Mouse (Mus musculus): Measurements from ENCODE around the gene Slc25a54. TPM values are rescaled to one million over a fixed set of nuclear protein-coding genes. Genes with fewer than 3 reads are reported as not detected.

The Slc25a54 gene
- not detected in 2 replicates for polyA plus RNA-seq (2016; fragmentation: Nextera tagmentation; extraction: Ambion mirVana)

- Histone ChIP-seq H3K27ac (no peak within 1 kb of the TSS), H3K4me1 (no peaks in the 10 kb centered on the region), H3K9me3 (replicated peaks) (no peaks in the 10 kb centered on the region), H3K9ac (no peak within 1 kb of the TSS), H3K27me3 (replicated peaks) (no peaks in the 10 kb centered on the region), H3K36me3 (no peaks in the 10 kb centered on the region), H3K4me3 (no peak within 1 kb of the TSS), H3K4me2 (no peak within 1 kb of the TSS)
- ATAC-seq = no peak
- WGBS (ENCODE audit: insufficient replicate concordance) = 80% methylated on average over 17 of the region's 17 CpGs
Measured at GRCm38 (mm10) chr3:109080169-109080568, at the start of gene Slc25a54. Gene Slc25a54 (plus strand): TSS chr3:109080469.

GRCm38 (mm10) chr3:109030817-109031216, 49.5 kb upstream of the Slc25a54 start:
- WGBS (ENCODE audit: insufficient replicate concordance) = 54% methylated on average over 6 of the region's 6 CpGs

DNA sequence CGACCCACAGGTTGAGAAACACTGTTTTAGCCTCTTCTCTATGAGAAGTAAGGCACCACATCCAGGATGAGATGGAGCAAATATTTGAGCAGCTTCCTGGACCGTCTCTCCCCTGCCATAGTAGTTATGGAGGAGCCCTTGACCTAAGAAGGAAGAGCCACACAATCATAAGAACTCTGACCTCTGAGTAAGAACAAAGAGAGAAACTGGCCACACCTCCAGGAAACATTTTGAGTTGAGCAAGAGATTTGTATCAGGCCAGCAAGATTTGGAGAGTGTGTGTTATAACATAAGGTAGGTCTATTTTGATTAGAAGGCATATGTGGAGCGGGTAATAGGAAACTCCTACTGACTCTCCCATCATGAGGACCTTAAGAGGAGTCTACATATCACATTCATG, 48.6 kb upstream of the Slc25a54 start:
- Histone ChIP-seq H3K4me1 (peaks cover 9% of the 10 kb centered on the region; the same call in 1 of the 2 replicates), H3K27ac (no peak overlapping the region), H3K4me3 (no peak overlapping the region), H3K4me2 (no peak overlapping the region), H3K9me3 (replicated peaks) (peaks cover 7% of the 10 kb centered on the region; the same call in 1 of the 2 replicates), H3K9ac (no peak overlapping the region), H3K36me3 (no peaks in the 10 kb centered on the region), H3K27me3 (replicated peaks) (no peaks in the 10 kb centered on the region)
- 65% methylated on average over 3 of the region's 3 CpGs for WGBS (ENCODE audit: insufficient replicate concordance)
- ATAC-seq = no peak

More at GRCm38 (mm10) chr3:109030817-109031216, 49.5 kb upstream of the Slc25a54 start:
- no peaks in the 10 kb centered on the region for H3K36me3 ChIP-seq
- no peaks in the 10 kb centered on the region for H3K27me3 ChIP-seq (replicated peaks)
- peaks cover 16% of the 10 kb centered on the region; the same call in 1 of the 2 replicates for H3K4me1 ChIP-seq
- H3K9me3 ChIP-seq (replicated peaks) = peaks cover 7% of the 10 kb centered on the region; the same call in 1 of the 2 replicates
- no peak overlapping the region for H3K4me3 ChIP-seq
- H3K4me2 ChIP-seq = no peak overlapping the region
- H3K9ac ChIP-seq = no peak overlapping the region
- ATAC-seq = no peak
- no peak overlapping the region for H3K27ac ChIP-seq

GRCm38 (mm10) chr3:109032306-109032705, 48.0 kb upstream of the Slc25a54 start:
- Histone ChIP-seq H3K36me3 (no peaks in the 10 kb centered on the region), H3K4me2 (no peak overlapping the region), H3K27ac (no peak overlapping the region), H3K9ac (no peak overlapping the region), H3K4me3 (no peak overlapping the region), H3K4me1 (peaks cover 4% of the 10 kb centered on the region; the same call in 1 of the 2 replicates), H3K9me3 (replicated peaks) (peaks cover 7% of the 10 kb centered on the region; the same call in 1 of the 2 replicates), H3K27me3 (replicated peaks) (no peaks in the 10 kb centered on the region)
- WGBS (ENCODE audit: insufficient replicate concordance) = 55% methylated on average over 2 of the region's 2 CpGs
- ATAC-seq = no peak

- peaks cover 7% of the 10 kb centered on the region; the same call in 1 of the 2 replicates for H3K9me3 ChIP-seq (replicated peaks)
- no peak overlapping the region for H3K4me3 ChIP-seq
- no peaks in the 10 kb centered on the region for H3K4me1 ChIP-seq
- no peaks in the 10 kb centered on the region for H3K27me3 ChIP-seq (replicated peaks)
- H3K9ac ChIP-seq = no peak overlapping the region
- H3K4me2 ChIP-seq = no peak overlapping the region
- WGBS (ENCODE audit: insufficient replicate concordance) = 79% methylated on average over 1 of the region's 1 CpGs
- ATAC-seq = no peak
- H3K27ac ChIP-seq = no peak overlapping the region
- H3K36me3 ChIP-seq = no peaks in the 10 kb centered on the region
Measured at GRCm38 (mm10) chr3:109034411-109034810, 45.9 kb upstream of the Slc25a54 start.

- no peak for ATAC-seq
- 69% methylated on average over 4 of the region's 4 CpGs for WGBS (ENCODE audit: insufficient replicate concordance)
- Histone ChIP-seq H3K27ac (no peak overlapping the region), H3K9me3 (replicated peaks) (no peaks in the 10 kb centered on the region), H3K9ac (no peak overlapping the region), H3K4me1 (no peaks in the 10 kb centered on the region), H3K27me3 (replicated peaks) (no peaks in the 10 kb centered on the region), H3K4me2 (no peak overlapping the region), H3K36me3 (no peaks in the 10 kb centered on the region), H3K4me3 (no peak overlapping the region)
Measured at GRCm38 (mm10) chr3:109040908-109041307, 39.4 kb upstream of the Slc25a54 start.

- H3K9me3 ChIP-seq (replicated peaks) = no peaks in the 10 kb centered on the region
- no peak overlapping the region for H3K4me2 ChIP-seq
- H3K4me1 ChIP-seq = no peaks in the 10 kb centered on the region
- H3K27me3 ChIP-seq (replicated peaks) = no peaks in the 10 kb centered on the region
- H3K27ac ChIP-seq = no peak overlapping the region
- no peak for ATAC-seq
- no peaks in the 10 kb centered on the region for H3K36me3 ChIP-seq
- no peak overlapping the region for H3K9ac ChIP-seq
- 55% methylated on average over 7 of the region's 7 CpGs for WGBS (ENCODE audit: insufficient replicate concordance)
- no peak overlapping the region for H3K4me3 ChIP-seq
Measured at GRCm38 (mm10) chr3:109043395-109043794, 36.9 kb upstream of the Slc25a54 start.

GRCm38 (mm10) chr3:109046428-109046827, 33.8 kb upstream of the Slc25a54 start:
- H3K9me3 ChIP-seq (replicated peaks) = no peaks in the 10 kb centered on the region
- ATAC-seq = no peak
- peaks cover 8% of the 10 kb centered on the region; the same call in 1 of the 2 replicates for H3K4me1 ChIP-seq
- H3K36me3 ChIP-seq = no peaks in the 10 kb centered on the region
- H3K27me3 ChIP-seq (replicated peaks) = 0 out of 2 replicates have a peak, but pooled peaks cover 3% of the 10 kb centered on the region
- no peak overlapping the region for H3K4me2 ChIP-seq
- no peak overlapping the region for H3K27ac ChIP-seq
- H3K9ac ChIP-seq = no peak overlapping the region
- no peak overlapping the region for H3K4me3 ChIP-seq
- 55% methylated on average over 3 of the region's 3 CpGs for WGBS (ENCODE audit: insufficient replicate concordance)

DNA sequence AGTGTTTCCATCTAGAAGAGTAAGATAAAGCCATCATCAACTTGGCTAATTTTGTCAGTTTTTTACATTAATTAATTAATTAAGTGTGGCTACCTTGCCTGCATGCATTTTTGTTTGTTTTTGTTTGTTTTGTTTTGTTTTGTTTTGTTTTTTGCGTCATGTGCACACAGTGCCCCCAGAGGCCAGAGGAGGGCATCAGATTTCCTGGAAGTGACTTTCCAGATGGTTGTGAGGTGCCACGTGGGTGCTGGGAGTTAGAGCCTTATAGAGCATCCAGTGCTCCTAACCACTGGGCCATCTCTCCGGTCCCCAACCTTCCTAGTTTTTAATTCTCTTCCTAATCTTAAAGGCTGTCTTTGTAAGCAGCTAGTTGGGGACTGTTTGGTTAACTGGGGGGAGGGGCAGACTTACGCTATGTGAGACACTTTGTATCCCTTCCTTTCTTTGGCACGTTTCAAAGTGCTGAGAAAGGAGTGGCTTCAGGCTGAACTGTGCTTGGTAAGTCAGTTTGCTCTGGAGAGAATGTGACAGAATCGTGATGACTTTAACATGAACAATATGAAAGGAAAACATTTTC, 32.5 kb upstream of the Slc25a54 start:
- ATAC-seq = no peak
- WGBS (ENCODE audit: insufficient replicate concordance) = 43% methylated on average over 6 of the region's 6 CpGs

GRCm38 (mm10) chr3:109051056-109051945, 29.0 kb upstream of the Slc25a54 start:
- no peak overlapping the region for H3K27ac ChIP-seq
- H3K9me3 ChIP-seq (replicated peaks) = no peaks in the 10 kb centered on the region
- peaks cover 10% of the 10 kb centered on the region; the same call in 1 of the 2 replicates for H3K4me1 ChIP-seq
- no peak overlapping the region for H3K9ac ChIP-seq
- peak overlapping the region; percentile 25; the same call in 1 of the 2 replicates for H3K4me2 ChIP-seq
- H3K4me3 ChIP-seq = no peak overlapping the region
- no peaks in the 10 kb centered on the region for H3K36me3 ChIP-seq
- peak; percentile 21; the same call in 1 of the 2 replicates for ATAC-seq
- 0 out of 2 replicates have a peak, but pooled peaks cover 3% of the 10 kb centered on the region for H3K27me3 ChIP-seq (replicated peaks)
- WGBS (ENCODE audit: insufficient replicate concordance) = 15% methylated on average over 11 of the region's 11 CpGs

More for the DNA sequence above, 32.5 kb upstream of the Slc25a54 start:
- 0 out of 2 replicates have a peak, but pooled peaks cover 3% of the 10 kb centered on the region for H3K27me3 ChIP-seq (replicated peaks)
- H3K4me2 ChIP-seq = no peak overlapping the region
- H3K36me3 ChIP-seq = no peaks in the 10 kb centered on the region
- no peak overlapping the region for H3K4me3 ChIP-seq
- peaks cover 10% of the 10 kb centered on the region; the same call in 1 of the 2 replicates for H3K4me1 ChIP-seq
- no peak overlapping the region for H3K27ac ChIP-seq
- H3K9me3 ChIP-seq (replicated peaks) = no peaks in the 10 kb centered on the region
- no peak overlapping the region for H3K9ac ChIP-seq

DNA sequence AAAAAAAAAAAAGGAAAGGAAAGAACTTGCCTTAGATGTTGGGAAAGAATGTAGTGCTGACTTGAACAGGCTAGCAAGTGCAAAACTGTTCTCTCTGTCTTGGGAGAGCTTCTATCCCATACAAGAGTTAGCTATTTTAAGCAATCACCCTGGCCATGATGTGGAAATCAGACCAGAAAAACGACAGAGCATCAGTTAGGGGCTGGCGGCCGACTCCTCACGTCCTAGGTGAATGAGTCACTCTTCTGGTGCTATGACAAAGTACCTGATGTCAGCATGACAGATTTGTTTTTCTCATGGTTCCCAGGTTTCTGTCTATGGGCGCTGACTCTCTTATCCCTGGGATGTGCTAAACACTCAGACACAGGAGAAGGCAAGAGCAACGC, 28.3 kb upstream of the Slc25a54 start:
- no peak overlapping the region for H3K27ac ChIP-seq
- no peak overlapping the region for H3K4me3 ChIP-seq
- 61% methylated on average over 6 of the region's 6 CpGs for WGBS (ENCODE audit: insufficient replicate concordance)
- 0 out of 2 replicates have a peak, but pooled peaks cover 3% of the 10 kb centered on the region for H3K27me3 ChIP-seq (replicated peaks)
- ATAC-seq = no peak
- H3K9me3 ChIP-seq (replicated peaks) = no peaks in the 10 kb centered on the region
- H3K36me3 ChIP-seq = no peaks in the 10 kb centered on the region
- peaks cover 10% of the 10 kb centered on the region; the same call in 1 of the 2 replicates for H3K4me1 ChIP-seq
- no peak overlapping the region for H3K4me2 ChIP-seq
- no peak overlapping the region for H3K9ac ChIP-seq

- H3K4me2 ChIP-seq = no peak overlapping the region
- WGBS (ENCODE audit: insufficient replicate concordance) = 64% methylated on average over 8 of the region's 8 CpGs
- no peak overlapping the region for H3K27ac ChIP-seq
- no peak overlapping the region for H3K9ac ChIP-seq
- no peak for ATAC-seq
- H3K4me3 ChIP-seq = no peak overlapping the region
- no peaks in the 10 kb centered on the region for H3K9me3 ChIP-seq (replicated peaks)
- no peaks in the 10 kb centered on the region; the same call in 1 of the 2 replicates for H3K27me3 ChIP-seq (replicated peaks)
- no peaks in the 10 kb centered on the region for H3K4me1 ChIP-seq
- no peaks in the 10 kb centered on the region for H3K36me3 ChIP-seq
Measured at GRCm38 (mm10) chr3:109059903-109060302, 20.4 kb upstream of the Slc25a54 start.

Data from liver, embryonic 12.5 days (tissue).